Mouse (Mus musculus) neural tube, embryonic 15.5 days (tissue): ENCODE measurements around the gene AI182371. TPM values are rescaled to one million over a fixed set of nuclear protein-coding genes. Genes with fewer than 3 reads are reported as not detected.
A peak's percentile ranks its signal among the peaks of the same experiment; 100 is the strongest.

ENCODE experiments used
- ATAC-seq: fragments of 200-750 bp; cut with Nextera tagmentation; 2 replicates; pipeline ENCODE4 v1.8.0; 2017; ENCODE audit warnings: mild to moderate bottlenecking, moderate TSS enrichment, moderate library complexity; ENCODE audit not compliant: low FRiP score
- H3K27ac ChIP-seq: fragments of 300-500 bp; sonication (generic); replicated peaks from 2 replicates; pipeline ENCODE4 v1.5.1; 2015; ENCODE audit warnings: mild to moderate bottlenecking, inconsistent platforms
- H3K27me3 ChIP-seq: fragments of 300-500 bp; sonication (generic); replicated peaks from 2 replicates; pipeline ENCODE4 v1.6.1; 2015; ENCODE audit warnings: inconsistent platforms
- H3K36me3 ChIP-seq: fragments of 300-500 bp; sonication (generic); 2 replicates; pipeline ENCODE4 v1.6.1; 2015; ENCODE audit warnings: inconsistent platforms
- H3K4me1 ChIP-seq: fragments of 300-500 bp; sonication (generic); 2 replicates; pipeline ENCODE4 v1.6.1; 2015; ENCODE audit warnings: inconsistent platforms
- H3K4me2 ChIP-seq: fragments of 300-500 bp; sonication (generic); 2 replicates; pipeline ENCODE4 v1.6.1; 2015; ENCODE audit warnings: inconsistent platforms, mild to moderate bottlenecking, moderate library complexity
- H3K4me3 ChIP-seq: fragments of 300-500 bp; sonication (generic); replicated peaks from 2 replicates; pipeline ENCODE4 v1.5.1; 2015; ENCODE audit warnings: mild to moderate bottlenecking, inconsistent platforms
- H3K9ac ChIP-seq: fragments of 300-500 bp; sonication (generic); replicated peaks from 2 replicates; pipeline ENCODE4 v1.6.1; 2015; ENCODE audit warnings: mild to moderate bottlenecking, inconsistent platforms
- H3K9me3 ChIP-seq: fragments of 300-500 bp; sonication (generic); replicated peaks from 2 replicates; pipeline ENCODE4 v1.6.1; 2016; ENCODE audit warnings: inconsistent platforms
- WGBS: fragments of 180-500 bp; shearing (Covaris S2); methylation state at CpG from one replicate; pipeline ENCODE4 v1.1.7; 2015; ENCODE audit warnings: mixed read lengths; 5-methylcytosine and 5-hydroxymethylcytosine counted together
- polyA plus RNA-seq: library from polyadenylated mRNA; unstranded; fragments of >200 nt; fragmentation: Nextera tagmentation; extraction: Ambion mirVana; gene quantifications from 2 replicates; pipeline ENCODE4 v1.2.1, GENCODE M21; 2015

Gene AI182371
- polyA plus RNA-seq, result 0.26 and 0.82 TPM in 2 replicates

DNA sequence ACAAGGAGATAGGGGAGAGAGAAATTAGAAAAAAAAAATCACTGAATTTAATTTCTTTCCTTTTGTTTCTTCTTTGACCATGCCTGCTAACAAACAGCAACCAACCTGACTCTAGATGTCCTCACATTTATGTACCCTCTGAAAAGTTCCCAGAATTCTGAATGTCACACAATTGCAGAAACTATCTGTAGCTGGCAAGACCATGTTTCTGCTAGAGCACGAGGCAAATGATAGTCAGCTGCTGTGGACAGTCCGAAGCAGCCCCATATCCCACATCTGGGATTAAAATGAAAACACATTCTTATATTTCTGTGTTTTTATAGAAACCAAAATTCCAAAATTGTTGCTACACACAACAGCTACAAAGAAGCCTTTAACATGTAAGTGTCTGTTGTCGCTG lies at the start of gene AI182371:
AI182371 (minus strand) TSS at position 101 of the 400 bp plus-strand sequence.
- H3K4me1 ChIP-seq, result no peaks in the 10 kb centered on the region
- no peak within 1 kb of the TSS for H3K9ac ChIP-seq
- 95% methylated on average over 3 of the region's 3 CpGs for WGBS
- H3K4me3 ChIP-seq, result no peak within 1 kb of the TSS
- no peaks in the 10 kb centered on the region for H3K9me3 ChIP-seq
- ATAC-seq, result no peak
- no peak within 1 kb of the TSS for H3K27ac ChIP-seq
- H3K36me3 ChIP-seq, result no peaks in the 10 kb centered on the region
- no peaks in the 10 kb centered on the region for H3K27me3 ChIP-seq
- H3K4me2 ChIP-seq, result no peak within 1 kb of the TSS

DNA sequence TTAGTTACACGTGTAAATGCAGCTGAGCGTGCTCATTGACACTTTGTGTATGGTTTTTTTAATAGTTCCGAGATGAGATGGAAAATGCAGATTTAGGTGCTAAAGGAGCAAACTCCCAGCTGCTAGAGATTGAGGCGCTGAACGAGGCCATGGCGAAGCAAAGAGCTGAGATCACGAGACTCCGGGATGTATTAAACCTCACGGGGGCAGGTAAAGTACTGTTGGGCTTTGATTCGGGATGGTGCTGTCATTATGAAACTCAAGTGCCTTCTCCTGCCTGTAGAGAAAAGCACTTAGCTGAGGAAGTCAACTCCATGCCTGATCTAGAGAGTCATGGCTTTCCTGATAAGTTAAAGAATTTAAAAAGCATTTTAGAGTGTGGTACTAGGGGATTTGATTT lies 47.5 kb upstream of the AI182371 start:
- Histone ChIP-seq H3K27me3 (no peaks in the 10 kb centered on the region), H3K27ac (no peak overlapping the region), H3K36me3 (peaks cover 89% of the 10 kb centered on the region), H3K9ac (no peak overlapping the region), H3K4me1 (no peaks in the 10 kb centered on the region), H3K4me3 (no peak overlapping the region), H3K4me2 (no peak overlapping the region), H3K9me3 (no peaks in the 10 kb centered on the region)
- no peak for ATAC-seq
- WGBS, result 96% methylated on average over 10 of the region's 10 CpGs

DNA sequence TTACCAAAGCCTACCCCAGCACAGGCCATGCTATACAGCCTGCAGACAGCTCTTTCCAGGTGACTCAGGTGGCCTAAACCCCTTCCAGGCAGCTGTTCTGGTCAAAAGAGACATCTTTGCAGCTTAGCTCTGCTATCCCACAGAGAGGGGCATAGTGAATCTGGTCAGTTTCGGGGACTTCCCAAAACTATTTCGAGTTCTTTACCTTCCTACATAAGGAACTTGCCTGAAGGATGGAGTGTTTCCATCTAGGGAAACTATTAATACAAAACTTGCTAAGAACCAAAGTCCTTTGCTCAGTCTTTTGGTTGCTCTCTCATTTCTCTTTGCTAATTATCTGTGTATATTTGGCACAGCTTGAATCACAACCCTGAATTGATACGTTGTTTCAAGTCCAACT lies 40.3 kb upstream of the AI182371 start:
- Histone ChIP-seq H3K4me1 (no peaks in the 10 kb centered on the region), H3K27ac (no peak overlapping the region), H3K9me3 (no peaks in the 10 kb centered on the region), H3K36me3 (peaks cover 61% of the 10 kb centered on the region), H3K4me3 (no peak overlapping the region), H3K9ac (no peak overlapping the region), H3K4me2 (no peak overlapping the region), H3K27me3 (no peaks in the 10 kb centered on the region)
- 95% methylated on average over 3 of the region's 3 CpGs for WGBS
- no peak for ATAC-seq

DNA sequence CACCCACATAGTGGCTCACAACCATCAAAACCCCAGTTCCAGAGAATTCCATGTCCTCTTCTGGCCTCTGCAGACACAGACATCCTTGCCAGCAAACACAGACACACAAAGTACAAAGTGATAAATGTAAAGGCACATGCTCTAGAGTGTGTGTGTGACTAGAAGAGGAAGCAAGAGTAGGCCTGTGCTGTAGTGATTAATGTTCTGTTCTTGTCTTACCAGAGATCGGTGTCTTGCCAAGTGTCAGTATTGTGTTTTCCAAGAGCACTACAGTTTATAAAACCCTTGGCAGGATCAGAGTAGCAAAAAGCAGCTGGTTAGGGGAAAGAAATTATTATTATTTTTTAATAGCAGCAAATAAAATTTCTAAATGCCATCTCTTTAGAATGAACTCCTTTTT lies 37.2 kb upstream of the AI182371 start:
- Histone ChIP-seq H3K27ac (no peak overlapping the region), H3K27me3 (no peaks in the 10 kb centered on the region), H3K4me2 (no peak overlapping the region), H3K36me3 (peaks cover 47% of the 10 kb centered on the region), H3K9ac (no peak overlapping the region), H3K9me3 (no peaks in the 10 kb centered on the region), H3K4me3 (no peak overlapping the region), H3K4me1 (no peaks in the 10 kb centered on the region)
- ATAC-seq, result no peak
- 86% methylated on average over 1 of the region's 1 CpGs for WGBS

DNA sequence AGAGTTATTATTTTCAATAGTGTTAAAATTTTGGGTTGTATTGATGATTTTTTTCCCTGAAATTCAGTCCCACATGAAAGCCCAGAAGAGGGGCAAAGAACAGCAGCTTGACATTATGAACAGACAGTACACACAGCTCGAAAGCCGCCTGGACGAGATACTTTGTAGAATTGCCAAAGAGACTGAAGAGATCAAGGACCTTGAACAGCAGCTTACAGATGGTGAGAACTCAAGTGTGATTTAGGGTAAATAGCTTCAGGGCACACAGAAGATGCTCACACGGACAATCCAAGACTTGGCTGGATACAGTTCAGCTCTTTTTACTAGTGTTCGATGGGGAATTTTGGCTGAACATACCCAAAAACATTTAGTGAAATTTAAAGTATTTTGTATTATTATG lies 32.5 kb upstream of the AI182371 start:
- Histone ChIP-seq H3K4me1 (peaks cover 10% of the 10 kb centered on the region; the same call in 1 of the 2 replicates), H3K36me3 (peaks cover 29% of the 10 kb centered on the region), H3K27me3 (no peaks in the 10 kb centered on the region), H3K4me3 (no peak overlapping the region), H3K4me2 (no peak overlapping the region), H3K9ac (no peak overlapping the region), H3K9me3 (no peaks in the 10 kb centered on the region), H3K27ac (no peak overlapping the region)
- WGBS, result 73% methylated on average over 5 of the region's 5 CpGs
- no peak for ATAC-seq

DNA sequence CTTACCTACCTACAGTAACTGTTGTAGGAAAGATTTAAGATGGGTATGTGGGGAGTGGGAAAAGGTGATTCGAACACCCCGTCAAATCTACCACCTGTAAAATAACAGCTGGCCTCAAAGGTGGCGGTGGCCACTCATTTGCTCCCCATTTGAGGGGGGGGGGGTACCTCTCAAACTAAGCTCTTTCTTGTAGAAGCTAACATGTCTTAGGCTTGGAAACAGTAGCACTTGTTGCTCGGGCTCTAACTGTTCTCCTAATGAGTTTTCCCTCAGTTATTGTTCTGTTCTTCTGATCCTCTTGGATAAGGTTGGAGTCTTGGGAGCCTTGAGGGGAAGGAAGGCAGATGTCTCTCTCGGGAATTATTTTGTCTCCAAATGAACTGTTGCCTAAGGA lies 31.3 kb upstream of the AI182371 start:
- Histone ChIP-seq H3K9ac (peak overlapping the region; percentile 23; the same call in 1 of the 2 replicates), H3K4me2 (peak overlapping the region; percentile 47), H3K27ac (no peak overlapping the region), H3K4me1 (peaks cover 10% of the 10 kb centered on the region; the same call in 1 of the 2 replicates), H3K27me3 (no peaks in the 10 kb centered on the region), H3K9me3 (no peaks in the 10 kb centered on the region), H3K36me3 (peaks cover 26% of the 10 kb centered on the region), H3K4me3 (peak overlapping the region; percentile 37)
- no peak for ATAC-seq
- 15% methylated on average over 5 of the region's 5 CpGs for WGBS

DNA sequence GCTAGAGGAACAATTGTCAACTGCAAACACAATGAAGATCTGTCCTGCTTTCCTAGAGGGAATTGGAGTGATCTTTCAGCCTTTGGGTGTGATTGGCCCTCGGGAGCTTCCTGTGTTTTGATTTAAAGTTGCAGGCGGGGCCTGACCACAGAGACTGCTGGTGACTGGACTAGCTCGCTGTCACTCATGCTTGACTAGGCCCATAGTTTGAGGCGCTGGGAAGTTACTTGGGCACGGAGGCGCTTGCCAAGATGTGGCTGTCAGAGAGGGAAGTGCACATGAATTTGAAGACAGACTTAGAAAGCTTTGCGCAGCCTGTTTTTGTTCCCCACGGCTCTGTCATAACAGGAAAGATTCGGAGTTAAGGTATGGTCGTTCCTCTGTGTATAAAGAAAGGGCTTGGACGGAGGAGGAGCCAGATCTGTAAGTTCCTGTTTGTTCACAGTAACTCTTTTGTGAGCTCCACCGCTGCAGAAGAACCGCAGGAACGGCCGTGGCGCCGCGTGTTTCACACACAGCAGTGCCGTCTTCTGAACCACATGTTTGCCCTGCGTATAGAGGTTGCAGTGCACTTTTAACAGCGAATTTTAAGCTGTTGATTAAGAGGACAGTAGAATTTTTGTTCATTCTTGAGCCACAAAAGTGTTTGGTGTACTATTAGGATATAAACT lies 30.8 kb upstream of the AI182371 start:
- H3K9ac ChIP-seq, result peak overlapping the region; percentile 23
- peaks cover 22% of the 10 kb centered on the region for H3K36me3 ChIP-seq
- WGBS, result 1% methylated on average over 21 of the region's 21 CpGs
- H3K4me2 ChIP-seq, result peak overlapping the region; percentile 47
- peak overlapping the region; percentile 37 for H3K4me3 ChIP-seq
- ATAC-seq, result peak; percentile 92
- no peak overlapping the region for H3K27ac ChIP-seq
- peaks cover 10% of the 10 kb centered on the region; the same call in 1 of the 2 replicates for H3K4me1 ChIP-seq
- no peaks in the 10 kb centered on the region for H3K9me3 ChIP-seq
- H3K27me3 ChIP-seq, result no peaks in the 10 kb centered on the region

DNA sequence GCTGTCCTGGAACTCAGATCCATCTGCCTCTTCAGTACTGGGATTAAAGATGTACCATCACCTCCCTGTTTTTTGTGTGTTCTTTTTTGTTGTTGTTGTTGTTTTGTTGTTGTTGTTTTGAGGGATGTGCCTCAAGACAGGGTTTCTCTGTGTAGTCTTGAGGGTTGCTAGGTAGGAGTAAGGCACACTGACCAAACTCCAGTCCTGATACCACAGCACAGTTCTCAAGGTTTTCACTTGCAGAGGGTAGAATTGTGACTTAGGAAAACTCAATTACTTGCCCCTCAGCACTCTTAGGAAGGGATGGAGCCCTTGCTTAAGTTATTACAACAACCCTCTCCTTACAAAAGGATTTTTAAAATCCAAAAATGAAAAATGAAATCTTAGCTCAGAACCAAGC lies 30.1 kb upstream of the AI182371 start:
- Histone ChIP-seq H3K27me3 (no peaks in the 10 kb centered on the region), H3K4me2 (peak overlapping the region; percentile 47), H3K27ac (no peak overlapping the region), H3K9me3 (no peaks in the 10 kb centered on the region), H3K9ac (no peak overlapping the region), H3K4me3 (peak overlapping the region; percentile 37), H3K36me3 (peaks cover 22% of the 10 kb centered on the region), H3K4me1 (peaks cover 10% of the 10 kb centered on the region; the same call in 1 of the 2 replicates)
- ATAC-seq, result no peak

DNA sequence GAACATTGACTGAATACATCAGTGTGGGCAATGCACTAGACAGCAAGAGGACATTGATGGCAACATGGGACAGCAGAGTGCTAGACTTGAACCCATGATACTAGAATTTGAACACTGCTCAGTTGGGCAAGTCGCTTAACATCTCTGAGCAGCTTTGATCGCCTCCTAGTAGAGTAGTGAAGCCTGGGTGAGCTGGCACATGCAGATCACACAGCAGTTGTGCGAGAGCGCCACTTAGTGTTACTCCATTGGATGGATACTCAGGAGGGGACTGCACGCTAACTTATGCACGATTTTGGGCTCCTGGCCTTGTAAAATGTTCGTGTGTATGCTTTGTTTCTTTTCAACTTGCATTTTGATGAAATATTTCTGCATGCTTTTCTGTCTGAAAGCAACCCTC lies 23.4 kb upstream of the AI182371 start:
- Histone ChIP-seq H3K4me2 (no peak overlapping the region), H3K27me3 (no peaks in the 10 kb centered on the region), H3K27ac (no peak overlapping the region), H3K36me3 (peaks cover 29% of the 10 kb centered on the region), H3K9me3 (no peaks in the 10 kb centered on the region), H3K4me3 (no peak overlapping the region), H3K9ac (no peak overlapping the region), H3K4me1 (no peaks in the 10 kb centered on the region)
- no peak for ATAC-seq
- WGBS, result 77% methylated on average over 7 of the region's 7 CpGs

DNA sequence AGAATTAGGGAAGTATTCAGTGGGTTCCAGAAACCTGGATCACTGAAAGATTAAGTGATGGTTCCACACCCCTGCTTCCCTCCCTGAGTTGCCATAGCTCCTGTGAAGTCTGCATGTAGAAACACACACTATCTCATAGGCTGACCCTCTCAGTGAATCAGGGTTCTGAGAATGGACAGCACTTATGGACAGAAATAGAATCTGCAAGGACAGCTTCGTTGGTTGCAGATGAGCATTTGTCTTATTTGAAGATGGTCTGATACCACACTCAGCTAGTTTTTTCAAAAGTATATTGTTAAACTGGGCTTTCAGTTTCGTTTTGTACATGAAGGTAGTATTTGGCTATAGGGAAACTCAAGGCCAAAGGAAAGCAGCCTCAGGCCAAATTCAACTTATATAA lies 9.2 kb upstream of the AI182371 start:
- peaks cover 16% of the 10 kb centered on the region for H3K4me1 ChIP-seq
- WGBS, result 90% methylated on average over 2 of the region's 2 CpGs
- 0 out of 2 replicates have a peak, but pooled peaks cover 2% of the 10 kb centered on the region for H3K27me3 ChIP-seq
- no peak overlapping the region for H3K9ac ChIP-seq
- H3K9me3 ChIP-seq, result no peaks in the 10 kb centered on the region
- H3K27ac ChIP-seq, result no peak overlapping the region
- no peak overlapping the region for H3K4me3 ChIP-seq
- no peak for ATAC-seq
- no peaks in the 10 kb centered on the region for H3K36me3 ChIP-seq
- H3K4me2 ChIP-seq, result peak overlapping the region; percentile 9; the same call in 1 of the 2 replicates

DNA sequence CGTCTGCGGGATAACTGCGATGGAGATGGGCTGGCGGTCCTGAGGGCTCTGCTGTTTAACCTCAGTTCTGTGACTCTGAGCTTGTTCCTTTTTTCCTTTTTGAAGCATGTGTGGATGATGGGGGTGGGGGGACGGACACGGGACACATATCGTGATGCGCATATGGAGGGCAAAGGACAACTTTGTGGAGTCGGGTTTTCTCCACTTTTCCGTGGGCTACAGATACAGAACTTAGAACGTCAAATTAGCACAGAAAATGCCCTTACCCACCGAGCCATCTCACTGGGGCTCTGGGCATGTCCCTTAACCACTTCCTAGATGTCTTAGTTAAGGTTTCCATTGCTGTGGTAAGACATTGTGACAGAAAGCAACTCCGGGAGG lies 8.6 kb upstream of the AI182371 start:
- ATAC-seq, result 0 out of 2 replicates have a peak, but pooled peaks have one; percentile 4
- H3K27ac ChIP-seq, result peak overlapping the region; percentile 91
- peak overlapping the region; percentile 85 for H3K4me3 ChIP-seq
- H3K9ac ChIP-seq, result peak overlapping the region; percentile 76
- WGBS, result under 1% methylated on average over 13 of the region's 13 CpGs
- H3K36me3 ChIP-seq, result no peaks in the 10 kb centered on the region
- peaks cover 16% of the 10 kb centered on the region for H3K4me1 ChIP-seq
- H3K27me3 ChIP-seq, result 0 out of 2 replicates have a peak, but pooled peaks cover 2% of the 10 kb centered on the region
- H3K4me2 ChIP-seq, result peak overlapping the region; percentile 64
- H3K9me3 ChIP-seq, result no peaks in the 10 kb centered on the region

DNA sequence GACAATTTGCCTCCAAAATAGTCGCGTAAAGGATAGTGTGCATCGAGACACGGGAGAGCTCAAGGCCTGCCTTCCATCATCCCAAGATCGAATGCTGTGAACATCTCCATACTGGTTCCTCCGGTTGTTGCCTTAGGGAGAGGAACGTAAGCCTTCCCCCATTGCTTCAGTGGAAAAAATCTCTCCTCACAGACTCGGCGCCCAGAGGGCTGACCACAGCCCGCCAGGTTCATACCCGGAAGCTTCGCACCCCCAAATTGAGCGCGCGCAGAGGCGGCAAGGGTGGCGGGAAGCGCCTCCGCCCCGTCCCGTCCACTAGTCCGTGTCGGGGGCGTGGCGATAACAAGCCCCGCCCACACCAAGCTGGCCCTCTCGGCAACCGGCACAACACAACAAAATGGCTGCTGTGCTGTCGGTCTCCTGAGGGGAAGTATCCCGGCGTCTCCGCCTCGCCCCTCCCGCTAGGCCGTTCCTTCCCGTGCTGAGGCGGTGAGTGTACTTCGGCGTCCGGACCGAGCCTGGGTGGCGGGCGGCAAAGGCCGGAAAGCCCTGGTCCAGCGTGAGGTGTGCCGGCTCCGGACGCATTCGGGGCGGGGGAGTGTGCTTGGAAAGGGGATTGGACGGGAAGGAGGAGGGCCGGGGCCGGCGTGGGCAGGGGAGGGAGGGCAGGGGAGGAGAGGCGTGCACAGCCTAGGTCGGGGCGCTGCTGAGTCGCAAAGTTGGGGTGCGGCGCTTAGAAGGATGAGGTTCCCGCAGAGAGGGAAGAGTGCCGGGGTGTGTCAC lies 8.0 kb upstream of the AI182371 start, which contains the start of gene Cntrl:
Cntrl (plus strand) TSS at position 352 of the 783 bp plus-strand sequence.
- peak; percentile 97 for ATAC-seq
- Histone ChIP-seq H3K9ac (peak within 1 kb of the TSS; percentile 76), H3K27ac (peak within 1 kb of the TSS; percentile 91), H3K36me3 (no peaks in the 10 kb centered on the region), H3K9me3 (no peaks in the 10 kb centered on the region), H3K4me3 (peak within 1 kb of the TSS; percentile 85), H3K27me3 (0 out of 2 replicates have a peak, but pooled peaks cover 2% of the 10 kb centered on the region), H3K4me2 (peak within 1 kb of the TSS; percentile 64), H3K4me1 (peaks cover 16% of the 10 kb centered on the region)
- WGBS, result under 1% methylated on average over 62 of the region's 62 CpGs
